Mouse (Mus musculus) heart, adult 18-20 months (tissue): Measurements from ENCODE around the gene Lmo2. TPM values are rescaled to one million over a fixed set of nuclear protein-coding genes. Genes with fewer than 3 reads are reported as not detected.
A peak's percentile ranks its signal among the peaks of the same experiment; 100 is the strongest.

ENCODE experiments used
- DNase-seq, 2 experiments: peaks; one replicate each; pipeline ENCODE4 v3.0.0; 2021 to 2022; ENCODE audit warnings: mixed read lengths in 1 of 2
- long read RNA-seq, 2 experiments: library from polyadenylated mRNA; stranded (forward); transcript quantifications; one replicate each; pipeline ENCODE4 v2.0.0; 2021
- total RNA-seq, 2 experiments: library from RNA; stranded (reverse); gene quantifications; 2 replicates each; pipeline ENCODE4 v1.2.3; 2021

Lmo2 gene
- 10 to 100 TPM; 21.6 to 26.0 TPM for total RNA-seq
- long read RNA-seq, experiment 1, transcript Lmo2-202 (3 exons, 1,706 nt): major isoform, 10 of 22 reads
- long read RNA-seq, experiment 1, transcript Lmo2-203 (4 exons, 1,654 nt): minor isoform, 9 of 22 reads
- long read RNA-seq, experiment 1, partial matches to known transcripts: 0 of 22 reads
- long read RNA-seq, experiment 1, other reads (novel, unspliced or antisense): 2 of 22 reads
- long read RNA-seq, experiment 2, partial matches to known transcripts: 1 of 7 reads
- long read RNA-seq, experiment 2, other reads (novel, unspliced or antisense): 1 of 7 reads

DNA sequence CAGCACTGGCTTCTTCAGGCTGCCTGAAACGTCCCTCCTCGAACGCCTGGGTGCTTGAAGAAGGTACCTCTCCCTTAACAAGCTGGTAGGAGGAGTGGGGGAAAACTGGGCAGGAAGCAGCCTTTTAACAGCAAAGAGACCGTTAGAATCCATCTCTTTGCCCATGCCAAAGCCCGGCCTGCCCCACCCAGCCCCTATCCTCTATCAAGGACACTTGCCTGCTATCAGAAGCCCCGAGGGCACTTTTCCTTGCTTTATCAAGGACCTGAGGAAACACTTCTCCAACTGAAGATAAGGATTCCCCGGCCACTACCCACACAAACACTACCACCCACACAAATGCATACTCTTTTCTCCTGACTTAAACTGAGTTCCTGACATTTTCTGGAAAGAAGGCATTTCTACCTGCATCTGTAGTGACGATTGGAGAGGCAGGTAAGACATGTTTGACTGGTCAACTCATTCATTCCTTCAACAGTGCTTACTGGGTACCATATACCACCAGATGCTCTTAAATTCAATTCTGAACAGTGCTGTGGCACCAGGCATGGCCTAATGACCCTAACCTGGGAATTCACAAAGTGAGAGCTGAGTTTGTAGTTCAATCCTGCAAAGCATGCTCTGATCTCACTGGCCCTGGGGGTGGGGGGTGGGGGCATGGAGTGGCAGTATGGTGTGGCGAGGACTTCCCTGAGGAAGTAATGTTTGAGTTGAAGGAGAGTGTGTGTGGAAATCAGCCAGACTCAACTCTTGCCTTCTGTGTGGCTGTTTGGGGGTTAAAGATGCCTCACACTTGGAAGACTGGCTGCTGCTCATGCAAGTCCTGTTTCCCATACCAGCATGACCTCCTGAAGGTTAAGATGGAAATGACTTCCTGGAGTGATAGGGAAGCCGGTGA, at the start of gene Lmo2:
Gene Lmo2 (plus strand): TSS at position 338 of the 898 bp plus-strand sequence.
- no peak for DNase-seq

DNA sequence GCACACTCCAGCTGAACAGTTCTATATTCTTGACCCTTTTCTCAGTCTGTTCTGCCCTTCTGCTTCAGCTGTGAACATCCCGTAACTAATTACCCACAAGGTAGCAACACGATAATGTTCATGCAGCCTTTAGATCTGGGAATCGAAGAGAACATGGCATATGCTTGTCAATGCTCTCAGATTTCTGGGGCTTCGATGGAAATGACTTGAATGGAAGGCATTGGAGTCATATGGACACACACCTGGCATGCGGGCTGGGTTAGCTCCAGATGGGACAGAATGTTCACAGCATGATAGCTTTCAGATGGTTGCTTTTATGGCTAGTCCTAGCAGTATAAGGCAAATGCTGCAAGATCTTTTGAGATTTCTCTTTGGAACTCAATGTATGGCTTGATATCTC, 47.2 kb upstream of the Lmo2 start:
- no peak for DNase-seq

DNA sequence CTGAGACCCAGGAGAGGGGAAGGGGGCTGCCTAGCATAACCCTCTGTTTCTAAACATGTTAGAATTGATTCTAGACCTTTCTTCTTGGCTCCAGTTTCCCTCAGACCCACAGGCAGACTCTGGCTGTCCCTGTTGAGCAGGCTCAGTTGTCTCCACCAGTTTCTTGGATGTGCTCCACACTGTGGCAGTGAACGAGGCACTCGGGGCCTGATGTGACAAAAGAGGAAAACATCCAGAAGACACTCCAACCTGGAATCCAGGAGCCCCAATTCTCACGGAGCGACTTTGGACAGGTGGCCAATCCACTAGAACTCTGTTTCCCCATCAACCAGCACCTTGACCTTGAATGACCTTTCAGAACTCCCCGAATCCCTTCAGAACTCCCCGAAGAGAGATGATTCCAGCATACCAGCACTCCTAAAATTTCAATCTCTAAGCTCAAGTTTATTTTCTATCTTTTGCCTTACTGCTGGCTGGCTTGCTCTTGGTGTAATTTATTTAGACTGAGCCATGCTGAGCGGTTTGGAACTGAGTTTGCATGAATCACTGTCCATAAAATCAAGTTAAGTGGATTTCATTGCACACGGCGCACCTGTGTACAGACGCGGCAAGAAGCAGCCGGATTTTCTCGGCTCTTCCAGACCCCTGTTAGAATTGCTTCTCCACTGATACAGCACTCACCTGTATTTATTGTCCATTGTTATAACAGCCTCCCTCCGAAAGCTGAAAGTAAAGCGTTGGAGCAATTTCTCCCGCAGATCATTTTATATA, 45.1 kb upstream of the Lmo2 start:
- no peak for DNase-seq

DNA sequence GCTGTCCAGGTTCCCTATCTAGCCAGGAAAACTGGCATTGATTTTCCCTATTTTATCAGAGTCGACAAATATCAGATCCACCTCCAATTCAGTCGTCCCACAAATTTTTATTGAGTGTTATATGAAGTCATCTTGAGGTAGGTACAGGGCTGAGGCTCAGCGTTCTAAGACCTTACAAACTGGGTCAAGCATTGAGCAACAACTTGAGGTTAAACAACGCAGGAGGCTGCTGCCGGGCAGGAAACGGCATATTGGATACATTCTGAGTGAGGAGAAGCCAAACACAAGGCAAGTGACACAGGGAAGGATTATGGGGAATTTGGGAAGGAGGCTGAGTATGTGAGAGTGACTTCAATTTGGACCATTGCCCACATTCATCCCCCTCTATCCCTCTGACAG, 44.5 kb upstream of the Lmo2 start:
- no peak for DNase-seq

- no peak for DNase-seq
These were observed 41.7 kb upstream of the Lmo2 start for GRCm38 (mm10) chr2:103916069-103916468.

GRCm38 (mm10) chr2:103917375-103917774, 40.4 kb upstream of the Lmo2 start:
- no peak for DNase-seq

GRCm38 (mm10) chr2:103918375-103918774, 39.4 kb upstream of the Lmo2 start:
- no peak for DNase-seq

- DNase-seq: no peak
These were observed 38.3 kb upstream of the Lmo2 start for GRCm38 (mm10) chr2:103919488-103919887.

DNA sequence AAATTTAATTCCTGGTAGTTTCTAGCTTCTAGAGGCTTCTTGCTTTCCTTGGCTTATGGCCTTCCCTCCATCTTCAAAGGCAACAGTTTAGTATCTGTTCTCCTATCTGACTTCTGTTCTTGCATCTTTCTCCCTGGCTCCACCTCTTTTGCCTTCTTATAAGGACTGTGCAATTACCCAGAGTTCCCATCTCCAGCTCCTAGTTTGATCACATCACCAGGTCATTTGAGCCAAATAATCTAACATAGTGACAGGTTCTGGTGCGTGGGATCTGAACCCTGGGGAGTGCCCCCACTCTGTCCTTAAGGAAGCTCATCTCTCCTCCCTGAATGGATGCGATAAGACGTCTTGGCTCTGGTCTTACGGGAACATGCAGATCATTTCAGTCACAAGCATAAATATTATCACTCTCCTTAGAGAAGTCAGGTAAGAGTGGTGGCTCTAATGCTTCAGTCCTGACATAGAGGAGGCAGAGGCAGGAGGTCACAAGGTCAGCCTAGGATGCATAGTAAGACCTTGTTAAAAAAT, 31.1 kb upstream of the Lmo2 start:
- DNase-seq: no peak

DNA sequence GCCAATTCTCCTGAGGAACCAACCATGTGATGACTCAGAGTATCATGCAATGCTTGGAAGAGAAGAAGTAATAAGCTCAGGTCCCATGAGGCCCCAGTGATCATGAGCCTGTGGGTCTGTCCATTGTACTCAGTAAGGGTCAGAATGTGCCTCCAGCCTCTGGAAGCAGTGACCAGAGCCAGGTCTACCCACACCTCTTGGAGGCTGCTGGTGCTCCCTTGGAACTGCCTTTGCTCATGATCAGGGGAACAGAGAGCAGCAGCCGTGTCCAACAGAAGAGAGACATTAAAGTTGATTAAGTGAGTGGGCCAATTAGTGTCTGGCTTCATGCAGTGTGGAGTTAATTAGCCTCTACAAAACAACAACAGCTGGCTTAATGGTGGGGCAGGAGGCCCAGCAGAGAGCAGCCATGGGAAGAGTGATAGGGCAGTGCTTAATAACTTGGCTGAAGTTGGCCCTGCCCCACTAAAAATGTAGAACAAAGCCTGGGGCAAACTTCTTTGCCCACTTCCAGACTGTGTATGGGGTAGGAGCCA, 30.1 kb upstream of the Lmo2 start:
- peak; percentile 69 to 86 for DNase-seq

GRCm38 (mm10) chr2:103930306-103931019, 27.3 kb upstream of the Lmo2 start:
- peak; percentile 54 to 56 for DNase-seq

GRCm38 (mm10) chr2:103931511-103931911, 26.3 kb upstream of the Lmo2 start:
- peak; percentile 68 to 77 for DNase-seq

DNA sequence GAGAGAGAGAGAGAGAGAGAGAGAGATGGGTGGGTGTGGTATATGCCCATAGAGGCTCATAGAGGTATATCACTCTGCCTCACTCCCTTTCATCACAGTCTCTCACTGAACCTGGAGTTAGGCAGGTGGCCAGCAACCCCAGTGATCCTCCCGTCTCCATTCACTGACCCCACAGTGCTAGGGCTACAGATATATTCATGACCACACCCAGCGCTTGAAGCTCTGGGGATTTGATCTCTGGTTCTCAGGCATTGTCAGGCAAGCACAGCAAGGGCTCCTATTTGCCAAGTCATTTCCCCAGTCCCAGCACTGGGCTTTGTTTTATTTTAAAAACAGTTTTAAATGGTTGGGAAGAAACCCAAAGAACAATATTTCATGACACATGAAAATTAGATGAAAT, 25.8 kb upstream of the Lmo2 start:
- DNase-seq: peak; percentile 46 to 48

GRCm38 (mm10) chr2:103932480-103932879, 25.3 kb upstream of the Lmo2 start:
- DNase-seq: no peak

DNA sequence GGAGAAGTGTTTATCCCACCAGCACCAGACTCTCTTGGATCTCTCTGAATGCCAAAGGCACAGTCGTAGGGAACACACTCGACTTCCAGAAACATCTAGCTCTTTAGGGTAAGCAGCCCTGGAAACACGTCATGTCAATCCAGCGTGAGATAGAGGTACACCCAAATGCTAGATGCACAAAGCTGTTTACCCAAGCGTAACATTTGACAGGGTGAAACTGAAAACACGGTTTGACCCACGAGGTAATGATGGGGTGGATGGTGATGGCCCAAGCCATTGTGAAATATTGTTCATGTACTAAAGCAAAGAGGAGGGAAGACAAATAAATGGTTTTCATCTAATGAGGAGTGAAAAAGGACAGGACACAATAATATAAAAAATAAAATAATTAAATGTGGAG, 23.5 kb upstream of the Lmo2 start:
- DNase-seq: no peak

- DNase-seq: no peak
These were observed 23.1 kb upstream of the Lmo2 start for GRCm38 (mm10) chr2:103934670-103935069.

DNA sequence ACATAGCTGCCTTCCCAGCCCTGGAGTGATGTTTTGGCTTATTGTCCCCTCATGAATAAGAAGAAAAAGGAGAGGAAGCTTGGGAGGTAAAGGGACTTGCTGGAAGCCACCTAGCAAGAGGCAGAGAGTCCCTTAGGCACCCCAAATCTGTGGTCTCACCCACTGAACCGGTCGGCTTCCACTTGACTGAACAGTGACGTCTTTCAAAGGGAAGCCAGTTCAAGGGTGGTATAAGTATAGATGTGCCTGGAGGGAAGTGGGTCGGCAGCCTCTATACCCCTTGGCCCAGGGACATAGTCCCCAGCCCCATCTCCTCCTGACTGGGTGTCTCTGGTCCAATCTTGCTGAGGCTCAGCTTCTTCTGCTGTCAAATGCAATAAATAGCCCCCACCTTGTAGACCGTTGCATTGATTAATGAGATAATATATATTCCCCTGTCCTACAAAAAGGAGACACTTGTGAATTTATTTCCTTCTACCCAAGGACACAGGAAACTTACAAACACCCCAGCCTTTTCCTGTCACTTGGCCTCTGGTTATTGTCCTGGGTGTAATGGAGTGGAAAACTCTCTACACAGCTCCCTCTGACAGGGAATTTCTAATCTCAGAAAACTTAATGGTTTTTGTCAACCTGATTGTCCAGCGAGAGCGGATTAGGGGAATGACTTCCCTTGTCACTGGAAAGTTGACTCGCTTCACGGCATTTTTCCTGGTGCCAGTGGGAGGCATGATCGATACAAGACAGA, 21.9 kb upstream of the Lmo2 start:
- no peak for DNase-seq

DNA sequence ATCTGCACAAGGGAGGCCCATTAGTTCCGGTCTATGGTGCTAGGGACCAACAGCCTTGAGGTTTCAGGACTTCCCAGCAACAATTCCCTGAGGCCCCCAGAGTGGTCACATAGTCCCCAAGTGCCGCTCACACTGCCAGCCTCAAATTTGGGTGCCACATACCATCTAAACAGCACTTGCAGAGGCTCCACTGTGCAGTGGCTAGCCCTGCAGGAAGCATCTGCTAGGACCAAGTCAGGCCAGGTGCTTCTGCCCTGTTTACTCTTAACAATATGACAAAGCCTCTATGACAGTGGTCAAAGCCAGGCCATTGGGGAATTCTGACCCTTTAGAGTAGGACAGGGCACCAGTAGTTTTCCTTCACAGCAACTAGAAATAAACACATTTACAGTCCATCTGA, 21.1 kb upstream of the Lmo2 start:
- DNase-seq: no peak

GRCm38 (mm10) chr2:103937670-103938069, 20.1 kb upstream of the Lmo2 start:
- DNase-seq: no peak

DNA sequence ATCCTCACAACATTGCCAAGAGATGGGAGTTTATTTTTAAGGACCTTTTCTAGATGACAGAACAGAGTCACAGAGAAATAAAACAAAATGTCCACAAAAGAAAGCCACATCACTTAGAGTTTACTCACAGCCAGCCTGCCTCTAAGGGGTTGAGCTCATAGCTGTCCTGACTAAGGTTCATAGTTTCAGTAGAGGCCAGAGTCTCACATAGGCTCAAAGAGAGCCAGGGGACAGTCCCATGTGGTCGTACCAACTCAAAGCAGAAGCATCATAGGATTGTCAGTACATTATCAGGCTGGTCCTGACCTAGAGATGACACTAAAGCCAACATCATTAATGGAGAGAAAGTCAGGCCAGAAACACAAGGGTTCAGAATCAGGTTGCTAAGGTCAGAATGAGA, 19.2 kb upstream of the Lmo2 start:
- DNase-seq: no peak

GRCm38 (mm10) chr2:103939003-103939402, 18.8 kb upstream of the Lmo2 start:
- DNase-seq: no peak
